Mouse (Mus musculus): Measurements from ENCODE around the gene Pcbd1. TPM values are rescaled to one million over a fixed set of nuclear protein-coding genes. Genes with fewer than 3 reads are reported as not detected.

The Pcbd1 gene
- 2.5 TPM for polyA plus RNA-seq (2015; fragmentation: Illumina TruSeq; extraction: RNeasy Lipid Tissue Mini Kit (QIAGEN cat#74804); ENCODE audit: insufficient read depth, low replicate concordance)

DNA sequence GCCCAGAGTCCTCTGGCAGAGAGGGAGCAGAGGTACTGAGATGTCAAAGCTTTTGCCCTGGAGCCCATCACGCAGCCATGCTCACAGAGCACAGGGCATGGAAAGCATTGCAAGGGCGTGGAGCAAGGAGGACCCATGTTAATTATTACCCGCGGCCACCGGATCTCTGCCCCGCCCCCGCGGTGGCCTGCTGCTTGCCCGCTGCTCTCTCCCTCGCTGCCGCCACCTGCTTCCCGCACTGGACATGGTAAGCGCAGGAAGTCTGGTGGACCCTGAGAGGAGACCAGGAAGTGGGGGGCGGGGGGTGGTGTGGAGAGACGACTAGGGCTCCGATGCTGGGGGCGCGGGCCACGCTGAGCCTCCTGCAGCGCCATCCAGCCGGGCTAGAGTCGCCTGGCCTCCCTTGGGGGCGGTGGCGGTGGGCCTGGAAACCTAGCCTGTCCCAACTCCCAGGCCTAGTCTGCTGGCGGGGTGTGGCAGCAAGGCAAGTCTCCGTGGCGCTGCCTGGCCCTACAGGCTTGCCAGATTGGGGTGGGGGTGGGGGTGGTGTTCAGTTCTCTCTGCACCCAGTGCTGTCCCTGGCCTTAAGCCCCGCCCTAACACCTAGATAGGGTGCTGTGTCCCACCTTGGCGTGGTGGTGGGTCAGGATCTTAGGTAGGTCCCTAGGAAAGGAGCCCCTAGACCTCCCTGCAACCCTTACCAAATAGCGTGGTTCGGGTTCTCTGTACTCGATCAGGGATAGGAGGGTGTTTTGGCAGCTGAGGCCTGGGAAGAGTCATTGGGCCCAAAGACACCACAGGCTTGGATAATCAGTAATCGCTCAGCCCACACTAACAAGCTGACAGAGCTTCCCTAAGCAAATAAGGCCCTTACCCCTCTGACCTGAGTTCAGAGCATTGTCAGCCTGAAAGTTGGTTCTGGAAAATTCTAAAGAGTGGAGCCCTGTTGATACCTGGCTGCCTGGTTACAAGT is at the start of gene Pcbd1:
Gene Pcbd1 (plus strand): TSS at position 162 of the 973 bp plus-strand sequence.

Other genes with a start within 250 kb of the Pcbd1 start
- 106 TPM for gene Sgpl1, start 58.4 kb downstream of the Pcbd1 start, polyA plus RNA-seq (2015; fragmentation: Illumina TruSeq; extraction: RNeasy Lipid Tissue Mini Kit (QIAGEN cat#74804); ENCODE audit: insufficient read depth, low replicate concordance)
- gene Tbata, start 82.6 kb downstream of the Pcbd1 start, polyA plus RNA-seq (2015; fragmentation: Illumina TruSeq; extraction: RNeasy Lipid Tissue Mini Kit (QIAGEN cat#74804); ENCODE audit: insufficient read depth, low replicate concordance) = not detected
- 2.3 TPM for gene Adamts14, start 184.1 kb downstream of the Pcbd1 start, polyA plus RNA-seq (2015; fragmentation: Illumina TruSeq; extraction: RNeasy Lipid Tissue Mini Kit (QIAGEN cat#74804); ENCODE audit: insufficient read depth, low replicate concordance)
- 13.0 TPM for gene Prf1, start 208.5 kb downstream of the Pcbd1 start, polyA plus RNA-seq (2015; fragmentation: Illumina TruSeq; extraction: RNeasy Lipid Tissue Mini Kit (QIAGEN cat#74804); ENCODE audit: insufficient read depth, low replicate concordance)